Mouse (Mus musculus): ENCODE measurements around the gene Opcml.

The Opcml gene

DNA sequence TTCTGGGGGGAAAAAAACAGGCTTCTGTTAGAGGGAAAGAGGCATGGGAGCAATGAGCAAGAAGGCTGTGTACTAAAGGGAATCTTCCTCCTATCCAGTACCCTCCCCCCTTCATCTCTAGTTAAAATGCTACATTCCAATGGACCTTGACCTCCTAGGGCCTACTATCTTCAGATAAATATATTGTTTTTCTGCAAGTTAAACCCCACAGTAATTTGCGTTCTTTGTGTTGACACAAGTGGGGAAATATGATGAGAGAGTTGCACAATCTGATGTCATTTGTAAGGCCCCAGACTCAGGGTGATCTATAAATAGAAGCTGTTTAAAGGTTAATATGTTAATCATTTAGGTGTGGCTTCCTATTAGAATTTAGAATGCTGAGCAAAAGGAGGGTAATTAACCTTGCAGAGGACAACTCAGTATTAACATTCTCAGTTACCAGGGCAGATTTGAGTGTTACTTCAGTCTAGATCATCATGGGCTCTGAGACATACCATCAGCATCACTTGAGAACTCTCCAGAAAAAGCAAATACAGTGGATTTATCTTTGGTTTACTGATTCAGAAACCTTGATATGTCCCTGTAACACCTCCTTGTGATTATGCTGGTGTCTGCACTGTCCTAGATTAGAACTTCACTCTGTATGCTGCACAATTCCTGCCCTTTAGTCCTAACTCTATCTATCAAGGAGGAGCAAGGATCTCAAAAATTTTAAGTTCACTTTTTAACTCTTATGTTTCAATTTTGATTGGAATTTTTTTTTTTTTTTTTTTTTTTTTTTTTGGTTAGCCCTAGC, 762.0 kb downstream of the Opcml start:
- DNase-seq (ENCODE audit: low spot score) = no peak

DNA sequence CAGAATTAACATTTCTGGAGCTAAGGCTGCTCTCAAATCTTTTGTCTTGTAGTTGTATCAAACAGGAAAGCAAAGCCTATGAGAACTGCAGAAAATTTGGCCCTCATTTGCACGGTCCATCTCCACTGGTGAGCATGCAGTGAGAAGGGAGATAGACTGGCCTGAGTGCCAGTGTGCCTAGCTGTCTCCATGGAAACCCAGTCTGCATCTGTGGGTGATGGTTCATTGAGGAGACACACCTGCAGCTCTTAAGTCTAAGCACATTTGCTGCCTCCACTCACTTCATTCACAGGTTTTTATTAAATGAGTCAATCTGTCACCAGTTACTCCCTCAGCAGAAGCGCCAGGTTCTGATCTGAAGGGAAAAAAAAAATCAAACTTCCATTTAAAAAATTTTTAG, 768.1 kb downstream of the Opcml start:
- DNase-seq (ENCODE audit: low spot score) = no peak

GRCm38 (mm10) chr9:28561761-28562160, 771.2 kb downstream of the Opcml start:
- DNase-seq (ENCODE audit: low spot score) = no peak

DNA sequence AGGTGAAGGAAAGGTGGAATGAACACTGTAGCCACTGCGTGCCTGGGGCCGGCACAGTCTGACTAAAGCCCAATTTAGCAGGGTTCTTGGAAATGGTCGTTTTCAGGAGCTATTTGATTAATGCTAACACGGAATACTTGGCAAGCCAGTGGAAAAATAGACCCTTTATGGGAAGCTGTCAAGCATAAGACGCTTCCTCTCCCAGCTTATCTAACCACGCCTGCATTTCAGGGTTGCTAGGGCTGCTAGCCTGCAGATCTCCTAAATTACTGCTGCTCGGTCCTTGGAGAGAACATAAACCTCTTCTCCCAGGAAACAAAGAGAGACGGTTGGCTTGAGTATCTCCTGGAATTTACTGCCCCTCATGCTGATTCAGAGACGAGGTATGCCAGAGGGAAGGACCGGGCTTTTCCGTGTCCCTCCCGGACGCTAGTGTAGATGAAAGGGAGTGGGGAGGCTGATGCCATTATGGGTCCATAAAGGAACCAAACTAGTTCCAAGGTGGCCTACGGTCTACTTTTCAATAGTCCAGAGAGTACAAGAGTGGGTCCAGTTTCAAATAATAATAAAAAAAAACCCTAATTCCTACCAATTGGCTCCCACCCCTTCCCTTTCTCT, 772.6 kb downstream of the Opcml start:
- DNase-seq (ENCODE audit: low spot score) = no peak

GRCm38 (mm10) chr9:28569041-28569522, 778.5 kb downstream of the Opcml start:
- DNase-seq (ENCODE audit: low spot score) = no peak

DNA sequence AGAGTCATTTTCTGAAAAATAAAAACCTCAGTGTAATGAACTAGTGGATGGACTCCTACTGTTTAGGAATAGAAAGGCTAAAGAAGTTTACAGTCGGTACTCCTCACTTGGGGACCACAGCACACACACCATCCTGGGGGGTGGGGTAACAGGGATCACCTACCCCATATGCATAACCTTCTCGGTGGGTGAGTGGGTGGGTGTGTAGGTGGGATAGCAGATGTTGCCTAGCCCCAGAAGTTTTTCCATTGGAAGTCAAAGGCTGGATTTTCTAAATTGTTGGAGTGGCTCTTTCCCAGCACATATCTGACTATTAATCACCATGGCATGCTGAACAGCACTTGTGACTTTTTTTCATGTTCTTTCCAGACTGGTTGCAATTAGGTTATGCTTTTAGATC, 779.2 kb downstream of the Opcml start:
- no peak for DNase-seq (ENCODE audit: low spot score)

GRCm38 (mm10) chr9:28571682-28572081, 781.1 kb downstream of the Opcml start:
- no peak for DNase-seq (ENCODE audit: low spot score)

DNA sequence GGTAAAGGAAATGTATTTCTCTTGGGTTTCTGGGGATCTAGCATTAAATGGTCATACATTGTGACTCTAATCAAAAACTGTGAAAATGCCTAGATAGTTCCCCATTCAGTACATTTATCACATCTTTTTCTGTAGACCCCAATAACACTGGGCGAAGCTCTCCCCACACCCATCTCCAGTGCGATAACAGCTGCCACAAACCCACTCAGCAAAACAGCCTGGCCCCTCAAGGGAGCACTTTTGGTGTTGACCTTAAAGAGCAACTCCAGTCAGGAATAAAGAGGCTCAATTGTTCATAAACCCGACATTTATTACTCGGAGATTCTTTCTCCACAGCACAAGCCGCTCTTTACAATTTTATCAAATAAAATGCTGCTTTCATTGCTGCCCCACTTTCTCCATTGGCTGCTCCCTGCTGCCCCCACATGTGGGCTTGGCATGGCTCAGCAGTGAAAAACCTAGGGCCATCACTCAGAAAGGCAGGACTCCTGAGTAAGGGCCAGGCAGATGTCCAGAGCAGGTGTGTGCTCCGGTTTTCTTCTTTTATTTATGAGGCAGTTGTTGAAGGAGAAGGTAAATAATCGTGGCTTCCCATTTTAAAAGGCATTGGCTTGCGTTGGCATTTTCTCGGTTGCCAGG, 781.7 kb downstream of the Opcml start:
- DNase-seq (ENCODE audit: low spot score) = no peak

GRCm38 (mm10) chr9:28578730-28579129, 788.2 kb downstream of the Opcml start:
- DNase-seq (ENCODE audit: low spot score) = no peak

GRCm38 (mm10) chr9:28587253-28587652, 796.7 kb downstream of the Opcml start:
- DNase-seq (ENCODE audit: low spot score) = no peak

DNA sequence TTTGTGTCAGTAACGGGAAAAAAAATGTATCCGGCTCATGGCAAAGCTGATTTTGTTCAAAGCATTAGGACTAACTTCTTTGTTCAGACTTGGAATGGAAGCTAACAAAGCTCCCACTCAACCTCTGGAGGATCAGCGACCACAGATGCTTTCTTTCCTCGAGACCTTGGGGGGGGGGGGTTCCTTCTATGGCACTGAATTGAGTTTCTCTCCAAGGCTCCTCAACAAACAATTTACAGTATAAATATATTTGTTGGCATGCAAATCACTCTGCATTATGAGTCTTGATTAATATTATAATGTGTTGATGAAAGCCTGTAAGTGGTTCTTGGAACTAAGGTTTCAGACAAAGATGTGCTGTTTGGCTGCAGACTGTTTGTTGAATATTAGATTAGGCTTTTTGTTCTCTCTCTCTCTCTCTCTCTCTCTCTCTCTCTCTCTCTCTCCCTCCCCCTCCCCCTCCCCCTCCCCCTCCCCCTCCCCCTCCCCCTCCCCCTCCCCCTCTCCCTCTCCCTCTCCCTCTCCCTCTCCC, 797.3 kb downstream of the Opcml start:
- DNase-seq (ENCODE audit: low spot score) = no peak

- no peak for DNase-seq (ENCODE audit: low spot score)
Measured at GRCm38 (mm10) chr9:28588488-28588887, 797.9 kb downstream of the Opcml start.

DNA sequence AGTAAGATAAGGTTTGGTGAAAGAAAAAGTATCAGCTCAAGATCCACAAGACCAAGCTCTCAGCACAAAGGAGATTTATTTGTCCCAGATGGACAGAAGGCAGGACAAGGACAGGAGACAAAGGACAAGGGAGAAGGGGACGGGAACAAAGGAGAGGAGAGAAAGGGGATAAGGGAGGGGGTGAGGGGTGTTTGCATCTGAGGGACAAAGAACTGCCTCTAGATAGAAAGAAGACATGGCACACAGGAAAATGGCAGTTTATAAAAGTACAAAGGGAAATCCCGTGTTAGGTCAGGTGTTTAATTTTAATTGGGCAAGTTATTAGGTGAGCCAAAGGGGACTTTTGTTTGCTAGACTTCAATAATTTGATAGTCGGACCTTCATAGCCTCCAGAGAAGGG, 801.6 kb downstream of the Opcml start:
- DNase-seq (ENCODE audit: low spot score) = no peak

GRCm38 (mm10) chr9:28595062-28595461, 804.5 kb downstream of the Opcml start:
- DNase-seq (ENCODE audit: low spot score) = no peak

DNA sequence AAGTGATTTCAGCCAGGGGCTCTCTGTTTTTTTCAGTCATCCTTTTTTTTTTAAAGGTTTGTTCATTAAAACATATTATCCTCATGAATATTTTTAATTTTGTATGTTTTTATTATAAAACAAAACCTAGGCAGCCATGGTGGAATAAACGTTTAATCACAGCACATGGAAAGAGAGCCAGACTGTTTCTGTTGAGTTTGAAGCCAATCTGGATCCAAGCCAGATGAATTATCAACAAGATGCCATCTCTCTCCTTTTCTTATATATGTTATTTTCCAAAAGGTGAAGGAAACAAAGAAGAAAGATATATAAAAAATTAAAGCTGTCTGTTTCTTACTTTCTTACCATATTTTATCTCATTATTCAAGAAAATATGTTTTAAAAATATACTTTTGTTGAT, 815.0 kb downstream of the Opcml start:
- DNase-seq (ENCODE audit: low spot score) = no peak

GRCm38 (mm10) chr9:28613683-28614620, 823.4 kb downstream of the Opcml start:
- no peak for DNase-seq (ENCODE audit: low spot score)

GRCm38 (mm10) chr9:28615447-28615846, 824.9 kb downstream of the Opcml start:
- DNase-seq (ENCODE audit: low spot score) = no peak

DNA sequence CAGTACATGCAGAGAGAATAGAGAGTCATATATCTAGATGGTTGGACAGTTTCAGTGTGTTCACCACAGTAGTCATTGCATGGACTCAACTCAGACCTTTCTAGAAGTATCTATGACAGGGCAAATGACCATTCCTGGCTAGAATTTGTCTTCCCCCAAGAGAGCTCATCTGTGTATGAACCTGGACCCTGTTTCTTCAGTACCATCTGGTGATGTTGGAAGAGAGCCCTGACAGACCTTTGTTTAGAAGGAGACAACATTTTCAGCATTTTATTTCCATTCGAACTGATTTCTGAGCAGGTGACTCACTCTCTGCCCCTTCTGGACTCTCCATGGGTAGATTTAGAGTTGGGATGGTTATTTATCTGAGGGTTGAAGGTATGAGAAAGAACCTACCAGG, 827.1 kb downstream of the Opcml start:
- DNase-seq (ENCODE audit: low spot score) = no peak

DNA sequence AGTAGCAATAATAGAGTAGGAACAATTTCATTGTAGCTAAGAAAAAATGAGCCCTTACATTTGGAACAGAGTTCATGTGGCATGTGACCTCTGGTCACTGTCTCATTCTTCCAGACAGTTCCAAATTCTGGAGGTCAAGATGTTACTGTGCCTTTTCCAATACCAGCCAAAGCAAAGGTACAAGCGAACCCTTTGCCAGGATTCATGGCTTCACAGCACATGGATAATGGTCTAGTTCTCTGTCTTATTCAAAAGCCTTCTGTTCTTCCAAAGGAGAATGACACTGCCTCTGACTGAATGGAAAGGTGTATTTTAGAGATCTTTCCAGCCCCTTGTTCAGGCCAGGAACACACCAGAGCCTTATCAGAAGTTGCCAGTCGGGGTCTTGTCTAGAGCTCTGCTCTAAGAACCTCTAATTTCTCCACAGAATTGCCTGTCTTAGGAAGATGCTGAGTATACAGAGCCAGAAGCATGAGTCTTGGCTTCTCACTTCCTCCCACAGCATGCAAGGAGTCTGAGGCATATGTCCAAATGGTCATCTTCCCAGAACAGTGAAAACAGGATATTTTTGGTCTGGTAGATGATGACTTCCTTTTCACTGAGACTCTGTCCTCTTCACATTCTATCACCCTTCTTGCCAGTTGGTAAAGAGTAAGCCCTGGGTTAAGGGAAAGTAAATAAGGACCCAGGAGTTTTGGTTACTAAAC, 827.8 kb downstream of the Opcml start:
- DNase-seq (ENCODE audit: low spot score) = no peak

DNA sequence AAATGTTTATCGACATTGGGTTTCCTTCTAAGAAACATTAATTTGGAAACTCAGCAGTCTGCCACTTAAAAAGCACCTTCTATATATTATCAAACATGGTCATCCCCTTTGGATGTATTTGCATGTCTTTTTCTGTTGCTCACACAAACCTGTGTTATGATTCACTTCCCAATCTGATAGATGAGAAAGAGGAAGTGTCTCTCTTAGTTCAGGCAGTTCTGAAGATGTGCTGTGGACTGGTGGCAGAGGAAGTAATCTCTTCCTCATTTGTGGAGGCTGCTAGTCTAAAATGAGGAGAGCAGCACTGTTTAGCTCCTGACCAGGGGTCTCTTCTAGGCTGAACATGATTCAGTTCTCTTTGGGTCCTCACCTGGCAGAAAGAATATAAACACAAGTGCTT, 831.4 kb downstream of the Opcml start:
- DNase-seq (ENCODE audit: low spot score) = no peak

GRCm38 (mm10) chr9:28624870-28625269, 834.3 kb downstream of the Opcml start:
- DNase-seq (ENCODE audit: low spot score) = no peak
